Mouse (Mus musculus): ENCODE measurements at regions not wholly inside any gene's neighbourhood (a gene's known extent, or its start where the extent isn't known, plus 50 kb on each side); places are given as distances from the start of the nearest gene placed in this dataset.

DNA sequence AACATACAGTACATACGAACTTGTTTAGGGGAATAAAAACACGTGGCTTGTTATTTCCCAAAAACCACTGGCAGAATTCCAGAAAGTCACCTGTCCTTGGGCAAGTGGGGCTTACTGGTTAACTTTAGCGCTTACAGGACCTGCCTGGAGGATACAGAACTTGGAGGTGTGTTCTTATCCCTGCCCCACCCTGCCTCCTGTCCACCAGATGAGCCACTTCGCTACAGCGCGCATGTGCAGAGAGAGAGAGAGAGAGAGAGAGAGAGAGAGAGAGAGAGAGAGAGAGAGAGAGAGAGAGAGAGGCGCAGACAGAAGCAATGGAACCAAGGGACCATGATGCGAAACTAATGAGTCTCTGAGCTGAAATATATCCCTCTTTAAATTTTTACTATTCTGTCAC is 214.7 kb upstream of the Pkdcc start:
- Histone ChIP-seq H3K36me3 (ENCODE audit: control insufficient read depth, insufficient read depth) (no peaks in the 10 kb centered on the region), H3K79me2 (ENCODE audit: control insufficient read depth, insufficient read depth) (no peaks in the 10 kb centered on the region), H3K27me3 (ENCODE audit: control insufficient read depth, insufficient read depth, insufficient read length) (no peaks in the 10 kb centered on the region), H3K4me3 (ENCODE audit: insufficient read depth, poor library complexity, severe bottlenecking) (no peak overlapping the region), H3ac (ENCODE audit: control insufficient read depth, insufficient read length, low read depth) (no peak overlapping the region), H3K79me3 (ENCODE audit: low read depth) (no peaks in the 10 kb centered on the region)
- TF ChIP-seq USF1 (IDR thresholded peaks at IDR 0.05; ENCODE audit: low read depth) (no peak), MYOD1 (IDR thresholded peaks at IDR 0.05; ENCODE audit: control insufficient read depth, insufficient read length, low read depth) (no peak), CTCF (IDR thresholded peaks at IDR 0.05; ENCODE audit: control insufficient read depth, insufficient read depth, insufficient read length) (no peak), MYOG (IDR thresholded peaks at IDR 0.05; ENCODE audit: control insufficient read depth, extremely low read depth, insufficient read length) (no peak)

DNA sequence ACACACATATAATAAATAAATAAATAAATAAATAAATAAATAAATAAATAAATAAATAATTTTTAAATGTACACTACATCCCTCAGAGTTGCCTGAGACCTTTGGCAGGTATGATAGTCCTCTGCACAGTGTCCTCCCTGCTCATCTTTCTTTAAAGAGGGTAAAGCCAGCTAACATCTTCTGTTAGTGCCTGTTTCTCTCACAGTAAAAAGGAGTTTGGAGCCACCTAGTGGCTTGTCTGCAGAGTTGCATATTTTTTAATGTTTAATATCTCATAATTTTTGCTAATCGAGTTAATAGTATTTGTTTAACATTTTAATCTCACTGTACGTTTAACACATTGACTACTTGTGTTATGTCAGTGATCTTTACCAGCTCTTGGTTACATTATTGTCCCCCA is 213.5 kb upstream of the Pkdcc start:
- no peak overlapping the region for H3K4me3 ChIP-seq (ENCODE audit: insufficient read depth, poor library complexity, severe bottlenecking)
- H3K27me3 ChIP-seq (ENCODE audit: control insufficient read depth, insufficient read depth, insufficient read length) = no peaks in the 10 kb centered on the region
- no peak overlapping the region for H3ac ChIP-seq (ENCODE audit: control insufficient read depth, insufficient read length, low read depth)
- no peaks in the 10 kb centered on the region for H3K79me2 ChIP-seq (ENCODE audit: control insufficient read depth, insufficient read depth)
- H3K79me3 ChIP-seq (ENCODE audit: low read depth) = no peaks in the 10 kb centered on the region
- no peaks in the 10 kb centered on the region for H3K36me3 ChIP-seq (ENCODE audit: control insufficient read depth, insufficient read depth)
- TF ChIP-seq MYOG (IDR thresholded peaks at IDR 0.05; ENCODE audit: control insufficient read depth, extremely low read depth, insufficient read length) (no peak), CEBPB (IDR thresholded peaks at IDR 0.05; ENCODE audit: low read depth) (no peak), USF1 (IDR thresholded peaks at IDR 0.05; ENCODE audit: low read depth) (no peak), MAX (IDR thresholded peaks at IDR 0.05) (no peak), MYOD1 (IDR thresholded peaks at IDR 0.05; ENCODE audit: control insufficient read depth, insufficient read length, low read depth) (no peak), CTCF (IDR thresholded peaks at IDR 0.05; ENCODE audit: control insufficient read depth, insufficient read depth, insufficient read length) (no peak), FOSL1 (IDR thresholded peaks at IDR 0.05; ENCODE audit: insufficient read depth, low read length, poor library complexity, severe bottlenecking) (no peak)

DNA sequence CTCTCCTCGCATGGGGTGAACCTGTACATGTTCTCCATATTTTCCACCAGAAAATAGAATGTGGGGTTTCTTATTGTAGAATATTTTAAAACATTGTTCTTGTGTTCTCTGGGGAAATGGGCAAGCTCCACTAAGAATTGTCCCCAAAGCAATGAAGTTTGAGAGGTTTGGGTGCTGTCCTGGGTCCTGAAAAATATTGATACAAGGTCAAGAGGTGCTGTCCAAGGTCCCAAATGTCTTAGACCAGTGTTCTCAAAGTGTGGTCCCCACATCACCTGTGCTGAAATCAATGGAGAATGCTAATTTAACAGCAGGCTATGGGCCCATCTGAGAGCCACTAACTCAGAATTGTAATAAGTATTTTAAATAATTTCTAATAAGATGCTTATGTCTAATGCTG is 204.2 kb upstream of the Pkdcc start:
- Histone ChIP-seq H3K36me3 (ENCODE audit: control insufficient read depth, insufficient read depth) (no peaks in the 10 kb centered on the region), H3ac (ENCODE audit: control insufficient read depth, insufficient read length, low read depth) (no peak overlapping the region), H3K79me2 (ENCODE audit: control insufficient read depth, insufficient read depth) (no peaks in the 10 kb centered on the region), H3K4me3 (ENCODE audit: insufficient read depth, poor library complexity, severe bottlenecking) (no peak overlapping the region), H3K27me3 (ENCODE audit: control insufficient read depth, insufficient read depth, insufficient read length) (peaks cover 10% of the 10 kb centered on the region), H3K79me3 (ENCODE audit: low read depth) (no peaks in the 10 kb centered on the region)
- TF ChIP-seq FOSL1 (IDR thresholded peaks at IDR 0.05; ENCODE audit: insufficient read depth, low read length, poor library complexity, severe bottlenecking) (no peak), MYOG (IDR thresholded peaks at IDR 0.05; ENCODE audit: control insufficient read depth, extremely low read depth, insufficient read length) (no peak)

DNA sequence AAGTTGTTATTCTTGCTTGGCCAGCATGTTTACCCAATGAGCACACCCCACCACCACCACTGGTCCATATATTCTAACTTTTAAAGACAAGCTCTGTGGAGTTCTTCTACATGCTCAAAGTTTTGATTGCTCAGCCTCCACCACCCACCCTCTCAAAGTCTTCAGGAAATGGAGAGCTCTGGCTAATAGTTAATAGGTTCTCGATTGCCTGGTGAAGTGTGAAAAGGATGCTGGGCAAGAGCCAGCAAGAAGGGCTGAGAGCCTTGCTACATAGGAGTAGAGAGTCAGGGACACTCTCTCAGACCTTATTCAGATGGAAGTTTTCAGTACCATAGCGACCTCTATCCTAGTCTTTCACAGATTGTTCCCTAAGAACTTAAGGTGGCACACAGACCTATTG is 199.4 kb upstream of the Pkdcc start:
- no peak overlapping the region for H3K4me3 ChIP-seq (ENCODE audit: insufficient read depth, poor library complexity, severe bottlenecking)
- H3K79me2 ChIP-seq (ENCODE audit: control insufficient read depth, insufficient read depth) = no peaks in the 10 kb centered on the region
- H3K79me3 ChIP-seq (ENCODE audit: low read depth) = no peaks in the 10 kb centered on the region
- H3K27me3 ChIP-seq (ENCODE audit: control insufficient read depth, insufficient read depth, insufficient read length) = peaks cover 10% of the 10 kb centered on the region
- no peak overlapping the region for H3ac ChIP-seq (ENCODE audit: control insufficient read depth, insufficient read length, low read depth)
- TF ChIP-seq CTCF (IDR thresholded peaks at IDR 0.05; ENCODE audit: control insufficient read depth, insufficient read depth, insufficient read length) = no peak
- no peak for TF ChIP-seq MYOG (IDR thresholded peaks at IDR 0.05; ENCODE audit: control insufficient read depth, extremely low read depth, insufficient read length)
- no peak for TF ChIP-seq CEBPB (IDR thresholded peaks at IDR 0.05; ENCODE audit: low read depth)
- no peak for TF ChIP-seq FOSL1 (IDR thresholded peaks at IDR 0.05; ENCODE audit: insufficient read depth, low read length, poor library complexity, severe bottlenecking)
- TF ChIP-seq MAX (IDR thresholded peaks at IDR 0.05) = no peak
- no peaks in the 10 kb centered on the region for H3K36me3 ChIP-seq (ENCODE audit: control insufficient read depth, insufficient read depth)

DNA sequence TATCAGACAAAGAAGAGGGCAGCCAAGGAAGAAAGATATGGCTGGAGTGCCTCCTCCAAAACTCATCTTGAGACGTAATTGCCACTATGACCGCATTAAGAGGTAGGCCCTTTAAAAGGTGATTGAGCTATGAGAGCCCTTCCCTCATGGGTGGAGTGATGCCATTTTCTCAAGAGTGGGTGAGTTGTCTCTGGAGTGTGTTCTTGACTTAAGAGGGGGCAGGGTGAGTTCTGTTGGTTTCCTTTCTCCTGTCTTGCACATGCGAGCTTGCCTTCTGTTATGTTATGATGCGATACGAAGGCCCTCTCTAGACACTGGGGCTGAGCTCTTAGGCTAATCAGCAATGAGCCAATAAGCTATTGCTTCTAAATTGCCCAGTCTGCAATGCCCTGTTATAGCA is 198.2 kb upstream of the Pkdcc start:
- H3K4me3 ChIP-seq (ENCODE audit: insufficient read depth, poor library complexity, severe bottlenecking) = no peak overlapping the region
- no peaks in the 10 kb centered on the region for H3K79me3 ChIP-seq (ENCODE audit: low read depth)
- H3K36me3 ChIP-seq (ENCODE audit: control insufficient read depth, insufficient read depth) = no peaks in the 10 kb centered on the region
- TF ChIP-seq CEBPB (IDR thresholded peaks at IDR 0.05; ENCODE audit: low read depth) = no peak
- TF ChIP-seq MAX (IDR thresholded peaks at IDR 0.05) = no peak
- no peak for TF ChIP-seq MYOD1 (IDR thresholded peaks at IDR 0.05; ENCODE audit: control insufficient read depth, insufficient read length, low read depth)
- no peak for TF ChIP-seq FOSL1 (IDR thresholded peaks at IDR 0.05; ENCODE audit: insufficient read depth, low read length, poor library complexity, severe bottlenecking)
- no peak for TF ChIP-seq MYOG (IDR thresholded peaks at IDR 0.05; ENCODE audit: control insufficient read depth, extremely low read depth, insufficient read length)
- no peak for TF ChIP-seq USF1 (IDR thresholded peaks at IDR 0.05; ENCODE audit: low read depth)
- TF ChIP-seq CTCF (IDR thresholded peaks at IDR 0.05; ENCODE audit: control insufficient read depth, insufficient read depth, insufficient read length) = no peak
- H3ac ChIP-seq (ENCODE audit: control insufficient read depth, insufficient read length, low read depth) = no peak overlapping the region
- peaks cover 10% of the 10 kb centered on the region for H3K27me3 ChIP-seq (ENCODE audit: control insufficient read depth, insufficient read depth, insufficient read length)
- no peaks in the 10 kb centered on the region for H3K79me2 ChIP-seq (ENCODE audit: control insufficient read depth, insufficient read depth)

DNA sequence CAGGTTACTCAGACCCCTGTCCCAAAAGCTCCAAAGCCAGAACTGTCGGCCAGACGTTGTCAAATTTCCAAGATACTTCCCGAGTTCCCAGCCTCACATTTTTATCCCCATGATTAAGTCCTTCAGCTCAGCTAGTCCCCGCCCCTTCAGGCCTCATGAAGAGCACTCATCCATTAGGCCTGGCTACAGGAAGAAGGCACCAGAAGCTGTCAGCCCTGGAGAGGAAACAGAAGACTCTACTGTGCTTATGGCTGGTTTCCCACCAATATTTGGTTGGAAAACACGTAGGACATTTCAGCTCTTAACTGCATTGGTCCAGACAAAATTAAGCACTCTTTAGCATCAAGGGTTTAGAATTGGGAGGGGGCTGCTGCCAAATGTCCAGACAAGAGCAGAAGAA is 195.8 kb upstream of the Pkdcc start:
- peaks cover 6% of the 10 kb centered on the region for H3K27me3 ChIP-seq (ENCODE audit: control insufficient read depth, insufficient read depth, insufficient read length)
- H3K4me3 ChIP-seq (ENCODE audit: insufficient read depth, poor library complexity, severe bottlenecking) = no peak overlapping the region
- TF ChIP-seq CEBPB (IDR thresholded peaks at IDR 0.05; ENCODE audit: low read depth) (no peak), CTCF (IDR thresholded peaks at IDR 0.05; ENCODE audit: control insufficient read depth, insufficient read depth, insufficient read length) (no peak), FOSL1 (IDR thresholded peaks at IDR 0.05; ENCODE audit: insufficient read depth, low read length, poor library complexity, severe bottlenecking) (no peak), MYOD1 (IDR thresholded peaks at IDR 0.05; ENCODE audit: control insufficient read depth, insufficient read length, low read depth) (no peak), USF1 (IDR thresholded peaks at IDR 0.05; ENCODE audit: low read depth) (no peak), MYOG (IDR thresholded peaks at IDR 0.05; ENCODE audit: control insufficient read depth, extremely low read depth, insufficient read length) (no peak), MAX (IDR thresholded peaks at IDR 0.05) (no peak)
- no peaks in the 10 kb centered on the region for H3K79me3 ChIP-seq (ENCODE audit: low read depth)
- no peaks in the 10 kb centered on the region for H3K36me3 ChIP-seq (ENCODE audit: control insufficient read depth, insufficient read depth)
- no peaks in the 10 kb centered on the region for H3K79me2 ChIP-seq (ENCODE audit: control insufficient read depth, insufficient read depth)
- H3ac ChIP-seq (ENCODE audit: control insufficient read depth, insufficient read length, low read depth) = no peak overlapping the region
